Mouse (Mus musculus) kidney, embryonic 16.5 days (tissue): ENCODE results near the gene D330045A20Rik. TPM values are rescaled to one million over a fixed set of nuclear protein-coding genes. Genes with fewer than 3 reads are reported as not detected.
"Not testable (repeated sequence)": the region's sequence is repeated elsewhere in the genome, so short reads cannot be mapped to it uniquely, and the experiment has no call there.

Experiments used
- ATAC-seq: fragments of 200-750 bp; cut with Nextera tagmentation; 2 replicates; pipeline ENCODE4 v1.8.0; 2017; ENCODE audit warnings: moderate TSS enrichment; ENCODE audit not compliant: low FRiP score, low TSS enrichment
- H3K27ac ChIP-seq: fragments of 300-500 bp; sonication (generic); 2 replicates; pipeline ENCODE4 v1.5.1; 2014; ENCODE audit warnings: low read length
- H3K27me3 ChIP-seq: fragments of 300-500 bp; sonication (generic); 2 replicates; pipeline ENCODE4 v1.6.1; 2014; ENCODE audit warnings: low read length, control low read depth, mixed read lengths; ENCODE audit not compliant: insufficient read depth
- H3K36me3 ChIP-seq: fragments of 300-500 bp; sonication (generic); 2 replicates; pipeline ENCODE4 v1.6.1; 2014; ENCODE audit warnings: low read length, control low read depth, mixed read lengths; ENCODE audit not compliant: insufficient read depth
- H3K4me1 ChIP-seq: fragments of 300-500 bp; sonication (generic); 2 replicates; pipeline ENCODE4 v1.6.1; 2014; ENCODE audit warnings: low read length, control low read depth, mixed read lengths; ENCODE audit not compliant: insufficient read depth
- H3K4me2 ChIP-seq: fragments of 300-500 bp; sonication (generic); replicated peaks from 2 replicates; pipeline ENCODE4 v1.6.1; 2014; ENCODE audit warnings: low read depth, low read length
- H3K4me3 ChIP-seq: fragments of 300-500 bp; sonication (generic); 2 replicates; pipeline ENCODE4 v1.5.1; 2014; ENCODE audit warnings: mild to moderate bottlenecking, low read length
- H3K9ac ChIP-seq: fragments of 300-500 bp; sonication (generic); replicated peaks from 2 replicates; pipeline ENCODE4 v1.6.1; 2014; ENCODE audit warnings: low read length
- H3K9me3 ChIP-seq: fragments of 300-500 bp; sonication (generic); 2 replicates; pipeline ENCODE4 v1.6.1; 2016; ENCODE audit warnings: low read length, control low read depth
- WGBS: fragments of 180-500 bp; shearing (Covaris S2); extraction: QIAGEN DNeasy Blood & Tissue Kit; methylation state at CpG from one replicate; pipeline ENCODE4 v1.1.7; 2014; 5-methylcytosine and 5-hydroxymethylcytosine counted together
- polyA plus RNA-seq: library from polyadenylated mRNA; unstranded; fragments of >200 nt; fragmentation: Nextera tagmentation; extraction: Ambion mirVana; gene quantifications from 2 replicates; pipeline ENCODE4 v1.2.1, GENCODE M21; 2015

Gene D330045A20Rik
- polyA plus RNA-seq, 1 experiment from 2014 or later, result 1.6 TPM

GRCm38 (mm10) chrX:139562255-139562924, 82.2 kb downstream of the D330045A20Rik start:
- Histone ChIP-seq H3K4me3 (no peak overlapping the region), H3K27me3 (peaks cover 4% of the 10 kb centered on the region; the same call in 1 of the 2 replicates), H3K27ac (0 out of 2 replicates have a peak overlapping the region, but pooled peaks have one; percentile 2), H3K9ac (no peak overlapping the region), H3K4me1 (no peaks in the 10 kb centered on the region), H3K9me3 (no peaks in the 10 kb centered on the region), H3K36me3 (no peaks in the 10 kb centered on the region), H3K4me2 (no peak overlapping the region)
- 53% methylated on average over 5 of the region's 5 CpGs for WGBS
- no peak for ATAC-seq

- no peak within 1 kb of the TSS for H3K4me2 ChIP-seq
- H3K9me3 ChIP-seq, result no peaks in the 10 kb centered on the region
- no peaks in the 10 kb centered on the region for H3K36me3 ChIP-seq
- 50% methylated on average over 8 of the region's 8 CpGs for WGBS
- no peak within 1 kb of the TSS for H3K9ac ChIP-seq
- 0 out of 2 replicates have a peak within 1 kb of the TSS, but pooled peaks have one; percentile 2 for H3K27ac ChIP-seq
- H3K4me3 ChIP-seq, result peak within 1 kb of the TSS; percentile 25
- ATAC-seq, result no peak
- peaks cover 4% of the 10 kb centered on the region; the same call in 1 of the 2 replicates for H3K27me3 ChIP-seq
- H3K4me1 ChIP-seq, result no peaks in the 10 kb centered on the region
Measured at GRCm38 (mm10) chrX:139562925-139563461, 82.8 kb downstream of the D330045A20Rik start, which contains the start of gene Rnf128. Gene Rnf128, plus strand, starts transcription at chrX:139563316.

DNA sequence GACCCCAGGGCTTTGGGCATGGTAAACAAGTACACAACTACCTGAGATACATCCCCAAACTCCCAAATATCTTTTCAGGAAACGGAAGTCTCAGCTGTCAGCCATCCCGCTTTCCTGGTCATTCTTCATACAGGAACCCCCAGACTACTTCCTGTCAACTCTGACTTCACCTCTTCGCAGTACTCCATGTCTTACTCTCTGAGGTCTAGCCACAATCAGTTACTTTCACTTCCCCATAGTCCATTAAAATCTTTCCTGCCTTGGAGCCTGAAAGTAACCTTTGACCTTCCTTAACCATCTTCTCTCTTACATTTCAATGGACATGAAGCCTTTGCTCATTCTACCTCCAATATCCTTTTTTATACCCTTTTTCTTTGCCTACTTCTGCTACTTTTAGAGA, 89.9 kb downstream of the D330045A20Rik start:
- H3K27ac ChIP-seq, result no peak overlapping the region
- no peaks in the 10 kb centered on the region for H3K9me3 ChIP-seq
- no peak overlapping the region for H3K9ac ChIP-seq
- H3K4me3 ChIP-seq, result no peak overlapping the region
- H3K4me2 ChIP-seq, result no peak overlapping the region
- peaks cover 4% of the 10 kb centered on the region; the same call in 1 of the 2 replicates for H3K27me3 ChIP-seq
- no peaks in the 10 kb centered on the region for H3K36me3 ChIP-seq
- 75% methylated on average over 3 of the region's 3 CpGs for WGBS
- H3K4me1 ChIP-seq, result no peaks in the 10 kb centered on the region
- ATAC-seq, result no peak

DNA sequence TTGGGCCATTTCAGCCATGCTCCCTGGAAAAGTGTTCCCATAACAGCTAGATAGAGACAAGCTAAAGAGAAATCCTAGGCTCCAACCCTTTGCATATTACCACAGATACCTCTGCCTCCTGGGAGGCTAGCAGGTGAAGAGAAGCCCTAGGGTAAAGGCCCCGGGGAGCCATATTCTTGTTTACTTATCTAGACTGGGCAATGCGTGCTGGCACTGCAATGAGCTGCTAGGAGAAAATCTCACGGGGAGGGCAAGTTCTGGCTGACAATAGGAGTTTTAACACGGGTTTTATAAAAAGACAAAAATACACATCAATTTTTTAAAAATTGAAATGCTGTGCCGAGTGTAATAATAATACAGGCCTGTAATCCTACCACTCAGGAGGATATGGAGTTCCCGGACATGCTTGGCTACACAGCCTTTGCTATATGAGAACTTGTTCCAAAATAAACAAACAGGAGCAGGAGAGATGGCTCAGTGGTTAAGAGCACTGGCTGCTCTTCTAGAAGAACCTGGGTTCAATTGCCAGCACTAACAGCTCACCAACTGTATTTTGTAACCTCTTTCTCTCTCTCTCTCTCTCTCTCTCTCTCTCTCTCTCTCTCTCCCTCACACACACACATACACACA, 98.6 kb downstream of the D330045A20Rik start:
- no peaks in the 10 kb centered on the region for H3K4me1 ChIP-seq
- peak; percentile 65; the same call in 1 of the 2 replicates for ATAC-seq
- no peak overlapping the region for H3K9ac ChIP-seq
- peaks cover 3% of the 10 kb centered on the region; the same call in 1 of the 2 replicates for H3K27me3 ChIP-seq
- H3K9me3 ChIP-seq, result no peaks in the 10 kb centered on the region
- no peak overlapping the region for H3K4me3 ChIP-seq
- 43% methylated on average over 6 of the region's 6 CpGs for WGBS
- no peak overlapping the region for H3K4me2 ChIP-seq
- H3K36me3 ChIP-seq, result no peaks in the 10 kb centered on the region
- no peak overlapping the region for H3K27ac ChIP-seq

DNA sequence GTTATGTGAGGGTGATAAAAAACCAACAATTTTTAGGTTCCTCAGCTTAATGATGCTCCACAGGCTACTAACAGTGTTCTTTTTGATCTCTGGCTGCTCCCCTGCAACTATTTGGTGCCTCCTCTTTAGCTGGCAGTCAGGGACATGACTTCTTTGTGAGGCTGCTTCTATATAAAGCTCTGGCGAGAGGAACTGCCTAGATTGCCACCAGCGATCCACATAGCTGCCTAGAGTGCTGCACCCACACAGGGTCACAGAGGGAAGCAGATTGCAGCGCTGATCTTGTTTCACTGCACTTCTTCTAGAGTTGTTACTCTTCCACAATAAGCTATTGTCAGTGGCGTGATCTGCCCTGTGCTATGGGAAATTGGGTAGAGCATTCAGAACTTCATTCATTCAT, 103.4 kb downstream of the D330045A20Rik start:
- 39% methylated on average over 4 of the region's 4 CpGs for WGBS
- no peak overlapping the region for H3K4me2 ChIP-seq
- H3K4me3 ChIP-seq, result no peak overlapping the region
- no peak overlapping the region for H3K9ac ChIP-seq
- H3K36me3 ChIP-seq, result no peaks in the 10 kb centered on the region
- ATAC-seq, result no peak
- H3K27ac ChIP-seq, result no peak overlapping the region
- peaks cover 3% of the 10 kb centered on the region; the same call in 1 of the 2 replicates for H3K27me3 ChIP-seq
- no peaks in the 10 kb centered on the region for H3K4me1 ChIP-seq
- no peaks in the 10 kb centered on the region for H3K9me3 ChIP-seq

- not testable (repeated sequence) for H3K4me2 ChIP-seq, H3K27me3 ChIP-seq, H3K9ac ChIP-seq, H3K4me3 ChIP-seq, H3K9me3 ChIP-seq, H3K27ac ChIP-seq, H3K4me1 ChIP-seq, H3K36me3 ChIP-seq, ATAC-seq
- WGBS, result 82% methylated on average over 2 of the region's 2 CpGs
Measured at GRCm38 (mm10) chrX:139586676-139587075, 106.5 kb downstream of the D330045A20Rik start.

GRCm38 (mm10) chrX:139596404-139596803, 116.2 kb downstream of the D330045A20Rik start:
- no peak overlapping the region for H3K27ac ChIP-seq
- H3K4me3 ChIP-seq, result no peak overlapping the region
- no peaks in the 10 kb centered on the region for H3K4me1 ChIP-seq
- 0 out of 2 replicates have a peak, but pooled peaks have one; percentile 51 for ATAC-seq
- no peak overlapping the region for H3K4me2 ChIP-seq
- peaks cover 2% of the 10 kb centered on the region; the same call in 1 of the 2 replicates for H3K27me3 ChIP-seq
- no peaks in the 10 kb centered on the region for H3K9me3 ChIP-seq
- H3K9ac ChIP-seq, result no peak overlapping the region
- no peaks in the 10 kb centered on the region for H3K36me3 ChIP-seq
- WGBS, result 79% methylated on average over 6 of the region's 6 CpGs

Other genes starting within 250 kb of the D330045A20Rik start
- gene Trap1a, start 146.7 kb upstream of the D330045A20Rik start, polyA plus RNA-seq, result not detected in 2 replicates
- 46.4 and 47.5 TPM in 2 replicates for gene Rnf128, start 82.9 kb downstream of the D330045A20Rik start, polyA plus RNA-seq
- gene Tbc1d8b, start 204.6 kb downstream of the D330045A20Rik start, polyA plus RNA-seq, result 2.3 and 2.9 TPM in 2 replicates
- gene Gm15013, start 234.1 kb downstream of the D330045A20Rik start, polyA plus RNA-seq, result 0.20 TPM in 1 of 2 replicates, not detected in the other